Mouse (Mus musculus): ENCODE measurements around the gene Gtf2f1.
A peak's percentile ranks its signal among the peaks of the same experiment; 100 is the strongest.
"Not testable (repeated sequence)": the region's sequence is repeated elsewhere in the genome, so short reads cannot be mapped to it uniquely, and the experiment has no call there.

Gene Gtf2f1

DNA sequence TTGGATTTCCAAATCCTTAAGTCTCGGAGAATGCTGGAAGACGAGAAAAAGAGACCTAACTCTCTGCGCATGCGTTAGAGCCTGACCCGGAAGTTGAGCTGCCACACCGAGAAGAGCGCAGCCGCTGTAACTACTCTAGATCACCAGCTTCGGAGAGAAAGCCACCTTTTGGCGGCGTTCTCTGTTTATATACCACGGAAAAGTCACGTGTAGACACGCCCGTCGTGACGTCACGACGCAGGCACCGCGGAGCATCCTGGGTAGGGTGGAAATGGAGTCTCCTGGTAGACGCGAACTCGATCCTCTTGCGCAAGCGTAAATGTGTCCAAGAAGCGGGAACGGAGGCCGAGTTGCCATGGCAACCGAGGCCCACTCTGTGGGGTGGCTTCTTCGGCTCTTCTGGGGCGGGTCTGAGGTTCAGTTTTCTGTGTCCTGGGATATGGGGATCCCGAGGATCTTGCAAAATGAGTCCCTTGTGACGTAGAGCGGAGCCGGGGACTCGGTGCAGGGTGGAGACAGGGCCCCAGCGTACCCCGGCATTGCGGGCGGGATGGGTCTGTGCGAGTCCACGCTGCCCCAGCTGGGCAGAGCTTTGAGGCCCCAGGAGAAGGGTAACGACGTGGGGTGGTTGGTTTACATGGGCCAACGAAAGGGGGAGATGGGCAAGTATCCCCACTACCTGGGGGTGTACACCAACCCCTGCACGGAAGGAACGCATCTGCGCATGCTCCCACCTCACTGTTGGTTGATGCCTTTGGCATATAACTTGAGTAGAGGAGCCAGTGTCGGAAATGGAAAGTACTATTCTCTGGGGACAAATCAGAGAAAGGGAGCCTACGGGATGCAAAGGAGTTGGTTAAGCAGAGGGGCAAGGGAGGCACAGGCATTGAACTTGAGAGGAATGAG lies at the start of gene Gtf2f1, which contains the start of gene Gm17949:
Gene Gtf2f1, minus strand, starts transcription at position 53 of the 906 bp plus-strand sequence.
Gene Gm17949, plus strand, starts transcription at position 234 of the 906 bp plus-strand sequence.
- DNase-seq (ENCODE audit: low spot score): peak; percentile 96

- DNase-seq (ENCODE audit: low spot score): peak; percentile 96
These were observed 49.2 kb upstream of the Gtf2f1 start for GRCm38 (mm10) chr17:57060231-57060801.

DNA sequence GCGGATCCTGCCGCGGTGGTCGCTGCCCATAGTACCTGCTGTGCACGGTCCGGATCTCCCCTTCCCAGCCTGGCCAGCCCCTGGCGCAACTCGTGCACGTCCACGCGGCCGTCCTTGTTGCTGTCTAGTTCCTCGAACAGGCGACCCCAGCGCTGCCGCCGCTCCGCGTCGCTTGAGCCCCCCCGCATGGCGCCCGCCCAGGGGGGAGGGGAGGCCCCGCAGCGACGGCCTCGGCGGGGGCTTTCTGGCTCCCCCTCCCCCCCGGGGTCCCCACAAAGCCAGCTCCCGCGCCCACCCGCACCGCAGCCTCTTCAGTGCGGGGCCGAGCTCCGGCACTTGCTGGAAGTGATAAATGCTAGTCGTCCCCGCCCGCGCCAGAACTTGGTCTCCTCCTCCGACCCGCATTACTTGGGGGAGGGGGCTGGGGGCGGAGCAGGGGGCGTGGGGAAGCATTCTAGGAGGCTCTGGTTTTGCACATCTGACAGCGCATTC lies 48.4 kb upstream of the Gtf2f1 start, which contains the start of gene Slc25a23:
Gene Slc25a23, minus strand, starts transcription at position 378 of the 492 bp plus-strand sequence.
- DNase-seq (ENCODE audit: low spot score): peak; percentile 79

- no peak for DNase-seq (ENCODE audit: low spot score)
These were observed 47.9 kb upstream of the Gtf2f1 start, which contains the start of gene Crb3 for GRCm38 (mm10) chr17:57058891-57059485. TSS of gene Crb3 (plus strand) at chr17:57059105.

GRCm38 (mm10) chr17:57056246-57056645 lies 45.2 kb upstream of the Gtf2f1 start:
- DNase-seq (ENCODE audit: low spot score): no peak

DNA sequence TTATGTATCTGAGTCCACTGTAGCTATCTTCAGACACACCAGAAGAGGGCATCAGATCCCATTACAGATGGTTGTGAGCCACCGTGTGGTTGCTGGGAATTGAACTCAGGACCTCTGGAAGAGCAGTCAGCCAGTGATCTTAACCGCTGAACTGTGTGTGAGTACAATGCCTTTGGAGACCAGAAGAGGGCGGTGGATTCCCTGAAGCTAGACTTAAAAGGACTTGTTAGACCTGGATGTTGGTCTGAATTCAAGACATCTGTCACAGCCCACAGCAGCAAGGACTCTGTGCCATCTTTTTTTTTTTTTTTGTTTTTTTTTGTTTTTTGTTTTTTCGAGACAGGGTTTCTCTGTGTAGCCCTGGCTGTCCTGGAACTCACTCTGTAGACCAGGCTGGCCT lies 40.6 kb upstream of the Gtf2f1 start:
- DNase-seq (ENCODE audit: low spot score): not testable (repeated sequence)

GRCm38 (mm10) chr17:57048816-57049215 lies 37.7 kb upstream of the Gtf2f1 start:
- DNase-seq (ENCODE audit: low spot score): no peak

- no peak for DNase-seq (ENCODE audit: low spot score)
These were observed 36.3 kb upstream of the Gtf2f1 start for GRCm38 (mm10) chr17:57047406-57047805.

GRCm38 (mm10) chr17:57041554-57041953 lies 30.5 kb upstream of the Gtf2f1 start, which contains the start of gene Slc25a41:
TSS of gene Slc25a41 (minus strand) at chr17:57041654.
- DNase-seq (ENCODE audit: low spot score): no peak

DNA sequence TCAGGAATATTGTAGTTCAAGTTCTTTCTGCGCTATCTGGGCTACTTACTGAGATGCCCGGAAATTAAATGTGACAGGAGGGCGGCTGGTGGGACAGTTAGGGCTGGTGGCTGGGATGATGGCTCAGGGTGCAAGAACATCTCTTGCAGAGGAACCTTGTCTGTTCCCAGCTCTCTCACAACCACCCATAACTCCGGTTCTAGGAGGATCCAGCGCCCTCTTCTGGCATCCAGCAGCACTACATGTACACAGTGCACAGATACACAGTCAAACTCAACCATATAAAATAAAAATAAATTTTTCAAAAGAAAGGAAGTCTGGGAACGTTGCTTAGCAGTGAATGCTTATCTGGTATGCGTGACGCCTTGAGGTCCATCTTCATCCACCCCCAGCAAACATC lies 27.9 kb upstream of the Gtf2f1 start:
- no peak for DNase-seq (ENCODE audit: low spot score)

DNA sequence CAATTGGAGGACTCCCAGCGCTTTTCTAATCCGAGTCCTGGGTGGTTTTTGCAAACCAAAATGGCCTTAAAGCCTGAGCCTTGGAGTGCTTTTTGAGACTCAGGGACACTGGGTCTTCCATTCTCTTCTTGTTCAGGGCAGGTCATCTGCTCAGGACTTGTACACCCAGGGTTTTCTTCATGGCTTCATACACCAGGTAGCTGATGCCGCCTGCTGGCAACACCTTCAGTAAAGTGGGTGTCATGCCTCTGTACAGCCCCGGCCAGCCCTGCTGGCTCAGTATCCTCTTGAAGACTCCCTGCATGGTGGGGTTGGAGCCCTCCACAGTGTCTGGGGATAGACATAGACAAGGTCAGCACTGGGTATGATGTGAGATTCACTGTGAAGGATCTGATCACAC lies 21.8 kb upstream of the Gtf2f1 start:
- DNase-seq (ENCODE audit: low spot score): no peak

DNA sequence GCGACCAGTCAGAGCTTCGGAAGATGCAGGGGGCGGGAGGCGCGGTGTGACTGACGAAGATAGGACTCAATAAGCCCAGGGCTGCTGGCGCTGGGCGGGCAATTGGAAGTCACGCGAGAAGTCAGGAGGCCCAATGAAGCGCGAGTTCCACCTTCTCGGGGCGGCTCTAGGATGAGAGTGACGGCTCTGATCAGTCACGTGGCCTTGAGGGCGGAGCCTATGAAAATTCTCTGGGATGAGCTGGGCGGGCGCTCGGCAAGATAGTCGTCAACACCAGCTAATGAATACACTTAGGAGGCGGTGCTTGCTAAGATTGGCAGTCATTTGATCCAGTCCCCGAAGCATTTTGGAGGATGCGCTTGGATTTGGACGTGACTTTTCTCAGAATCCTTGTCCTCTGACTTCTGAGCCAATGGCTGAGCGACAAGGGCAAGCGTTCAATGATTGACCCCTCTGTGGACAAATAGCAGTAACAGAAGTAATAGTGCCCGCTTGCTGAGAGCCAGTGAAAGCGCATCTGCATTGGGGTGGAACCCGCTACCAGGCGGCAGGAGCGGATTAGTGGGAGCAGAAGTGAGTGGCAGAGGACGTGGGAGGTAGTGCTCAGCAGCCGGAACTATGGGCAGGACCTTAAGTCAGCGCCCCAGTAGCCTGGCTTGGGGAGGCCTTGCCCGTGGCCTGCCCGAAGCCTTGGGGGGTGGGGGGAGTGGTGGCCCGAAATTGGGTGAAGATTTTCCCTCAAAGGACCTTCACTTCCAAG lies 20.8 kb upstream of the Gtf2f1 start:
- DNase-seq (ENCODE audit: low spot score): peak; percentile 100

DNA sequence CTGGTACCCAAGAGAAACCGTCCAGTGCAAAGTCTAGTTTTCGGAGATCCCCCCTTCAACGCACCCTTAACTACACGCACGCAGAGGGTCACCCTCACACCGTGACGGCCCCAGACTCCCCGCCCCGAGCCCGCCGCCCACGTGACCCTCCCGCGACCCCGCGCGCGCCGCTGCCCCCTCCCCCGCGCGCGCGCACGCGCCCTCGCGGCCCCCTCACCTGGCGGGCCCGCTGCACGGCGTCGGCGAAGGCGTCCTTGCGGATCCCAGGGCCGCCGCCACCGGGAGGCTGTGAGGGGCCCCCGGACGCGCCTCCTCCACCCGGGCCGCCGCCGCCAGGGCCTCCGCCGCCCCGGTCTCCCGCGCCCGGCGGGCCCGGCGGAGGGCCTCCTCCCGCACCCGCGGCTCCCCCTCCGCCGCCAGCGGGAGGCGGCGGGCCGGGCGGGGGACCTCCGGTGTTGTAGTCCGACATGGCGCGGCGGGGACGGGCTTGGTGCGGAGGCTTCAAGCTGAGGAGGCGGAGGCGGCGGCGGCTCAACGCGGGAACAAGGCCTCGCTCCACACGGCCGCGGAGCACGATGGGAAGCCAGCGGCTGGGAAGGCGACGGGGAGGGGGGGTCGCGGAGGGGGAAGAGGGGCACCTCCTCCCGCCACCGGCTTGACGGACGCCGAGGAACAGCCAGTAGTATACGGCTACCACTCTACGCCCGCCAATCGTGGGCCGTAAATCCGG lies 20.0 kb upstream of the Gtf2f1 start, which contains the start of gene Khsrp:
Gene Khsrp, minus strand, starts transcription at position 592 of the 730 bp plus-strand sequence.
- no peak for DNase-seq (ENCODE audit: low spot score)

GRCm38 (mm10) chr17:57029691-57030090 lies 18.6 kb upstream of the Gtf2f1 start:
- no peak for DNase-seq (ENCODE audit: low spot score)

DNA sequence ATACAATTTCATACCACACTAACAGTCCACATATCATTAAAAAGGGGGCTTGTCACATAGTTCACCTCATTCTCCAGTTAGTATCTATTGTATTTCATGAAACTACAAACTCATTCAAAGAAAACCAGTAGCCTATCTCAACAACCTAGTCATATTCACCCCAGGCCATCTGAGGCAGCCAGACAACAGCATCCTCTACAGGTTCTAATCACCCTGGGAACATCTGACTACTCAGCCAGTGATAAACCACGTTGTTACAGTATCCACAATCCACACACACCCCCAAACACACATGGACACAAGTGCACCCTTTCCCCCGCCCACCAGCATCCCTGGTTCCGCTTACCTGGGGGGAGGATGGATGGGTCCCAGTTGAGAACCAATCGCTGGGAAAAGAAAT lies 16.4 kb upstream of the Gtf2f1 start:
- no peak for DNase-seq (ENCODE audit: low spot score)

DNA sequence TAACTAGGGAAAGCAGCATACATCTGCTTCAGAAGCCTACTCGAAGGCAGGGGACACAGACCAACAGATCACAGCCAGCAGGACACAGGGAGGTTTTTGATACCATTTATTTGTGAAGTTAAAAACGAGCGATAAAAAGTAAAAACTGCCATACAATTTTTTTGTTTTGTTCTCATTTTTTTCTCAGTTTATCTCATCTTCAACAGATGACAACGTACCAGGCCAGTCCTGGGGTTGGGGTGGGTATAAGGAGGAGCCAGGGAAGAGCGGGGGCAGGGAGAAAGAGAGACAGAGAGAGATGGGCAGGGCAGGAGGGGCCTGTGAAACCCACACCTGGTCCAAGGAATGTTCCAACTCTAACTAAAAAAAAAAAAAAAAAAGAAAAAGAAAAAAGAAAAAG lies 9.9 kb upstream of the Gtf2f1 start:
- no peak for DNase-seq (ENCODE audit: low spot score)

DNA sequence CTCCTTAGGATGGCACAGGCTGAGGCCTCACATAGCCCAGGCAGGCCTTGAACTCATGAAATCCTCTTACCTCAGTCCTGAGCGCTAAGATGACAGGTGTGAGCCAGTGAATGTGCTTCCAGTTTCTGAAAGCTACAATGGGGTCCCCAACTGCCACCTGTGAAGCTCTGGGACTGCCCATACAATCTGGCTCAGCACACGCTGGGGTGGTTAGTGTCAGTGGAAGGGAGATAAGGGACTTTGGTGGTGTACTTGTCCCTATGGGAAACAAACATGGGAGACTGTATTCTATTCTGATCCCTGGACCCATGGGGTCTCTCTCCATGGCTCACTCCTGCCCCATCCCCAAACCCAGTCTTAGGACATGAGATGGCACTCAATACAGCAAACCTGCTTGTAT lies 8.6 kb upstream of the Gtf2f1 start:
- no peak for DNase-seq (ENCODE audit: low spot score)

GRCm38 (mm10) chr17:57012245-57012795 lies 1.2 kb upstream of the Gtf2f1 start:
- no peak for DNase-seq (ENCODE audit: low spot score)

- no peak for DNase-seq (ENCODE audit: low spot score)
These were observed 215 bp downstream of the Gtf2f1 start for GRCm38 (mm10) chr17:57010911-57011235.

DNA sequence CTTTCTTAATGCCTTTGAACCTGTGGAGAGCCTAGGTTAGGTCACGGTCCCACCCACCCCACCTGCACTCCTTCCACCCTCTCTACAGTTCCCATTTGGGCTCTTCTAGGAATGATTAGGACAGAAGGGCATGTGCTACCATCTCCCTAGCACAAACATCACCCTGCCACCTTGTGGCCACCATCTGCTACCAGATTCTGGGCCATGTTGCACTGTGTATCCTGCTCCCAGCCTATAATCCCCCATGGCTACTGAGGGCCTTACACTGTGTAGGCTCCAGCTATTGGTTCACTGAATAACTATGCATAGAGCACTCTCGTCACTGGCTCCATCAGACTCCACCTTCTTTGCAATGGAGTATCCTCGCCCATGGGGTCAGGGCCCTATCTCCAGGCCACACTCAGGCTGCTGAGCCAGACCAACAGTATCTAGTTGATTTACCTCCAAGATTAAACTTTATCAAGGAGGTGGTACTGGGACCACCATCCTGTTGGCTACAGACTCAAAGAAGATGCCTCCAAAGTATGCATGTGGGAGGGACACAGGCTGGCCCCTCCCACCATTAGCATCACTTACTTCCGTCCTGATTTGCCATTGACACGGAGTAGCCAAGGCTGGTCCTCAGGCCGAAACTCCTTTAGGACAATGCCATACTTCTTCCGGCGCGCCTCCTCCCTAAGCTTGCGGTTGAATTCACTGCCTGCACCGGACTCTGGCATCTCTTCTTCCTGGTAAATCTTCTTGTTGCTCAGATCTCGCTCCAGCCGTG lies 3.8 kb downstream of the Gtf2f1 start:
- no peak for DNase-seq (ENCODE audit: low spot score)
